Mouse (Mus musculus): ENCODE measurements around the gene Ankrd7. TPM values are rescaled to one million over a fixed set of nuclear protein-coding genes. Genes with fewer than 3 reads are reported as not detected.
A peak's percentile ranks its signal among the peaks of the same experiment; 100 is the strongest.
"Not testable (repeated sequence)": the region's sequence is repeated elsewhere in the genome, so short reads cannot be mapped to it uniquely, and the experiment has no call there.

Gene Ankrd7
- polyA plus RNA-seq (2014; fragmentation: Nextera tagmentation; extraction: Ambion mirVana) = 0.27 TPM in 1 of 2 replicates, not detected in the other

GRCm38 (mm10) chr6:18866018-18866417, at the start of gene Ankrd7:
TSS of gene Ankrd7 (plus strand) at chr6:18866318.
- no peak within 1 kb of the TSS for H3K4me2 ChIP-seq
- H3K27me3 ChIP-seq (ENCODE audit: control insufficient read depth, insufficient read depth, low read length) = no peaks in the 10 kb centered on the region
- no peak for ATAC-seq (replicated peaks; ENCODE audit: insufficient number of reproducible peaks, low FRiP score, low TSS enrichment)
- WGBS (ENCODE audit: insufficient replicate concordance) = 87% methylated on average over 8 of the region's 8 CpGs
- no peaks in the 10 kb centered on the region for H3K9me3 ChIP-seq (replicated peaks; ENCODE audit: control insufficient read depth, low read length)
- no peaks in the 10 kb centered on the region for H3K36me3 ChIP-seq (ENCODE audit: control insufficient read depth, insufficient read depth, low read length)
- H3K9ac ChIP-seq (ENCODE audit: low read depth, low read length) = no peak within 1 kb of the TSS
- H3K4me1 ChIP-seq (ENCODE audit: control insufficient read depth, insufficient read depth, low read length) = no peaks in the 10 kb centered on the region
- no peak within 1 kb of the TSS for H3K27ac ChIP-seq (ENCODE audit: low read depth, low read length)
- H3K4me3 ChIP-seq (ENCODE audit: low read depth, low read length) = no peak within 1 kb of the TSS

- Histone ChIP-seq H3K36me3 (ENCODE audit: control insufficient read depth, insufficient read depth, low read length) (no peaks in the 10 kb centered on the region), H3K9me3 (replicated peaks; ENCODE audit: control insufficient read depth, low read length) (no peaks in the 10 kb centered on the region), H3K4me3 (ENCODE audit: low read depth, low read length) (no peak overlapping the region), H3K4me2 (no peak overlapping the region), H3K9ac (ENCODE audit: low read depth, low read length) (no peak overlapping the region), H3K27me3 (ENCODE audit: control insufficient read depth, insufficient read depth, low read length) (no peaks in the 10 kb centered on the region), H3K27ac (ENCODE audit: low read depth, low read length) (no peak overlapping the region), H3K4me1 (ENCODE audit: control insufficient read depth, insufficient read depth, low read length) (no peaks in the 10 kb centered on the region)
- WGBS (ENCODE audit: insufficient replicate concordance) = 17% methylated on average over 4 of the region's 4 CpGs
- ATAC-seq (replicated peaks; ENCODE audit: insufficient number of reproducible peaks, low FRiP score, low TSS enrichment) = no peak
These were observed 46.8 kb upstream of the Ankrd7 start for GRCm38 (mm10) chr6:18819343-18819742.

GRCm38 (mm10) chr6:18820246-18820645, 45.9 kb upstream of the Ankrd7 start:
- WGBS (ENCODE audit: insufficient replicate concordance) = 66% methylated on average over 4 of the region's 4 CpGs
- no peak overlapping the region for H3K4me2 ChIP-seq
- H3K4me1 ChIP-seq (ENCODE audit: control insufficient read depth, insufficient read depth, low read length) = no peaks in the 10 kb centered on the region
- H3K27me3 ChIP-seq (ENCODE audit: control insufficient read depth, insufficient read depth, low read length) = no peaks in the 10 kb centered on the region
- H3K4me3 ChIP-seq (ENCODE audit: low read depth, low read length) = no peak overlapping the region
- H3K36me3 ChIP-seq (ENCODE audit: control insufficient read depth, insufficient read depth, low read length) = no peaks in the 10 kb centered on the region
- no peak overlapping the region for H3K27ac ChIP-seq (ENCODE audit: low read depth, low read length)
- no peak for ATAC-seq (replicated peaks; ENCODE audit: insufficient number of reproducible peaks, low FRiP score, low TSS enrichment)
- H3K9ac ChIP-seq (ENCODE audit: low read depth, low read length) = no peak overlapping the region
- no peaks in the 10 kb centered on the region for H3K9me3 ChIP-seq (replicated peaks; ENCODE audit: control insufficient read depth, low read length)

GRCm38 (mm10) chr6:18822812-18823211, 43.3 kb upstream of the Ankrd7 start:
- Histone ChIP-seq H3K9me3 (replicated peaks; ENCODE audit: control insufficient read depth, low read length) (no peaks in the 10 kb centered on the region), H3K9ac (ENCODE audit: low read depth, low read length) (no peak overlapping the region), H3K4me1 (ENCODE audit: control insufficient read depth, insufficient read depth, low read length) (no peaks in the 10 kb centered on the region), H3K27me3 (ENCODE audit: control insufficient read depth, insufficient read depth, low read length) (no peaks in the 10 kb centered on the region), H3K4me2 (no peak overlapping the region), H3K4me3 (ENCODE audit: low read depth, low read length) (no peak overlapping the region), H3K27ac (ENCODE audit: low read depth, low read length) (no peak overlapping the region), H3K36me3 (ENCODE audit: control insufficient read depth, insufficient read depth, low read length) (no peaks in the 10 kb centered on the region)
- 59% methylated on average over 1 of the region's 1 CpGs for WGBS (ENCODE audit: insufficient replicate concordance)
- no peak for ATAC-seq (replicated peaks; ENCODE audit: insufficient number of reproducible peaks, low FRiP score, low TSS enrichment)

- Histone ChIP-seq H3K27ac (ENCODE audit: low read depth, low read length) (no peak overlapping the region), H3K4me2 (no peak overlapping the region), H3K36me3 (ENCODE audit: control insufficient read depth, insufficient read depth, low read length) (no peaks in the 10 kb centered on the region), H3K4me3 (ENCODE audit: low read depth, low read length) (no peak overlapping the region), H3K9me3 (replicated peaks; ENCODE audit: control insufficient read depth, low read length) (no peaks in the 10 kb centered on the region), H3K9ac (ENCODE audit: low read depth, low read length) (no peak overlapping the region), H3K4me1 (ENCODE audit: control insufficient read depth, insufficient read depth, low read length) (no peaks in the 10 kb centered on the region), H3K27me3 (ENCODE audit: control insufficient read depth, insufficient read depth, low read length) (no peaks in the 10 kb centered on the region)
- no peak for ATAC-seq (replicated peaks; ENCODE audit: insufficient number of reproducible peaks, low FRiP score, low TSS enrichment)
- 55% methylated on average over 1 of the region's 1 CpGs for WGBS (ENCODE audit: insufficient replicate concordance)
These were observed 33.2 kb upstream of the Ankrd7 start for GRCm38 (mm10) chr6:18832958-18833357.

GRCm38 (mm10) chr6:18844529-18844928, 21.6 kb upstream of the Ankrd7 start:
- not testable (repeated sequence) for H3K9ac ChIP-seq (ENCODE audit: low read depth, low read length); H3K27ac ChIP-seq (ENCODE audit: low read depth, low read length); H3K4me3 ChIP-seq (ENCODE audit: low read depth, low read length); H3K9me3 ChIP-seq (replicated peaks; ENCODE audit: control insufficient read depth, low read length); H3K4me2 ChIP-seq; H3K27me3 ChIP-seq (ENCODE audit: control insufficient read depth, insufficient read depth, low read length); ATAC-seq (replicated peaks; ENCODE audit: insufficient number of reproducible peaks, low FRiP score, low TSS enrichment); H3K36me3 ChIP-seq (ENCODE audit: control insufficient read depth, insufficient read depth, low read length); H3K4me1 ChIP-seq (ENCODE audit: control insufficient read depth, insufficient read depth, low read length)
- no CpG with 5 or more reads among the region's 11 CpGs for WGBS (ENCODE audit: insufficient replicate concordance)

GRCm38 (mm10) chr6:18845571-18845970, 20.5 kb upstream of the Ankrd7 start:
- not testable (repeated sequence) for H3K4me3 ChIP-seq (ENCODE audit: low read depth, low read length); H3K27me3 ChIP-seq (ENCODE audit: control insufficient read depth, insufficient read depth, low read length); ATAC-seq (replicated peaks; ENCODE audit: insufficient number of reproducible peaks, low FRiP score, low TSS enrichment); H3K9me3 ChIP-seq (replicated peaks; ENCODE audit: control insufficient read depth, low read length); H3K27ac ChIP-seq (ENCODE audit: low read depth, low read length); H3K4me2 ChIP-seq; H3K36me3 ChIP-seq (ENCODE audit: control insufficient read depth, insufficient read depth, low read length); H3K9ac ChIP-seq (ENCODE audit: low read depth, low read length); H3K4me1 ChIP-seq (ENCODE audit: control insufficient read depth, insufficient read depth, low read length)
- WGBS (ENCODE audit: insufficient replicate concordance) = 27% methylated on average over 5 of the region's 7 CpGs

GRCm38 (mm10) chr6:18848051-18848701, 17.9 kb upstream of the Ankrd7 start, which contains the start of gene Lsm8:
TSS of gene Lsm8 (plus strand) at chr6:18848579.
- H3K4me3 ChIP-seq (ENCODE audit: low read depth, low read length) = peak within 1 kb of the TSS; percentile 93
- H3K4me1 ChIP-seq (ENCODE audit: control insufficient read depth, insufficient read depth, low read length) = peaks cover 5% of the 10 kb centered on the region; the same call in 1 of the 2 replicates
- peak; percentile 100 for ATAC-seq (replicated peaks; ENCODE audit: insufficient number of reproducible peaks, low FRiP score, low TSS enrichment)
- H3K27me3 ChIP-seq (ENCODE audit: control insufficient read depth, insufficient read depth, low read length) = no peaks in the 10 kb centered on the region
- H3K27ac ChIP-seq (ENCODE audit: low read depth, low read length) = peak within 1 kb of the TSS; percentile 96
- peak within 1 kb of the TSS; percentile 66 for H3K4me2 ChIP-seq
- peak within 1 kb of the TSS; percentile 96 for H3K9ac ChIP-seq (ENCODE audit: low read depth, low read length)
- H3K36me3 ChIP-seq (ENCODE audit: control insufficient read depth, insufficient read depth, low read length) = peaks cover 4% of the 10 kb centered on the region; the same call in 1 of the 2 replicates
- WGBS (ENCODE audit: insufficient replicate concordance) = 1% methylated on average over 37 of the region's 37 CpGs
- H3K9me3 ChIP-seq (replicated peaks; ENCODE audit: control insufficient read depth, low read length) = no peaks in the 10 kb centered on the region

- Histone ChIP-seq H3K4me3 (ENCODE audit: low read depth, low read length) (peak overlapping the region; percentile 93), H3K4me1 (ENCODE audit: control insufficient read depth, insufficient read depth, low read length) (peaks cover 5% of the 10 kb centered on the region; the same call in 1 of the 2 replicates), H3K9me3 (replicated peaks; ENCODE audit: control insufficient read depth, low read length) (no peaks in the 10 kb centered on the region), H3K27ac (ENCODE audit: low read depth, low read length) (peak overlapping the region; percentile 96), H3K36me3 (ENCODE audit: control insufficient read depth, insufficient read depth, low read length) (peaks cover 7% of the 10 kb centered on the region; the same call in 1 of the 2 replicates), H3K27me3 (ENCODE audit: control insufficient read depth, insufficient read depth, low read length) (no peaks in the 10 kb centered on the region), H3K4me2 (peak overlapping the region; percentile 63), H3K9ac (ENCODE audit: low read depth, low read length) (peak overlapping the region; percentile 96)
- WGBS (ENCODE audit: insufficient replicate concordance) = 0% methylated on average over 28 of the region's 28 CpGs
- no peak; the same call in 1 of the 2 replicates for ATAC-seq (replicated peaks; ENCODE audit: insufficient number of reproducible peaks, low FRiP score, low TSS enrichment)
These were observed 17.4 kb upstream of the Ankrd7 start for GRCm38 (mm10) chr6:18848702-18849061.
